Mouse (Mus musculus): ENCODE results near the gene Sfxn3. TPM values are rescaled to one million over a fixed set of nuclear protein-coding genes. Genes with fewer than 3 reads are reported as not detected.
A peak's percentile ranks its signal among the peaks of the same experiment; 100 is the strongest.

Sfxn3 gene
- total RNA-seq, 4 experiments from 2014 or later, result 9.0 to 10.8 (median 10.3) TPM

- DNase-seq (ENCODE audit: low spot score), result no peak
These were observed 28.2 kb downstream of the Sfxn3 start for GRCm38 (mm10) chr19:45075323-45076035.

DNA sequence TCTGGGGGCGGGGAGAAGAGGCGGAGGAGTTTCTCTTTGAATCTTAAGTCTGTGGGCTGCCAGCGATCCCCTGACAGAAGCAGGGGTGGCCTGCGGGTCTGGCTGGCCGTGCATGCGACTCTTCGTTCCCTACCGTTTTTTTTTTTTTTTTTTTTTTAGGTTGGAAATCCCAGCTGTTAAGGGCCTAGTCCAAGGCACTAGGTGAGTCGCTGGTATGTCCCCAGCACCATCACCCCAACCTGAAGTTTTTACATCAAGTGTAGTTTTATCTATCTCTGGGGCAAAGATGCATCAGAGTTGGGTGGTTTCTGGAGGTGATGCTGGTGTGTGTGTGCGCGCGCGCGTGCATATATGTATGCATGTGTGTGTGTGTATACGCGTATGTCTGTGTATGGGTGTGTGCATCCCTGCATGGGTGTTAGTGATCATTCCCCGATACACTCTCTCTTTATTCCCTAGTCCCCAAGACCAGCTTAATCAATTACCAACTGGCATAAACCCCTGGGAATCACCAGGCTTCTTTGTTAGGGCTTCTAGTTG is 28.8 kb downstream of the Sfxn3 start:
- no peak for DNase-seq (ENCODE audit: low spot score)

- DNase-seq (ENCODE audit: low spot score), result no peak
These were observed 29.5 kb downstream of the Sfxn3 start for GRCm38 (mm10) chr19:45076586-45077510.

DNA sequence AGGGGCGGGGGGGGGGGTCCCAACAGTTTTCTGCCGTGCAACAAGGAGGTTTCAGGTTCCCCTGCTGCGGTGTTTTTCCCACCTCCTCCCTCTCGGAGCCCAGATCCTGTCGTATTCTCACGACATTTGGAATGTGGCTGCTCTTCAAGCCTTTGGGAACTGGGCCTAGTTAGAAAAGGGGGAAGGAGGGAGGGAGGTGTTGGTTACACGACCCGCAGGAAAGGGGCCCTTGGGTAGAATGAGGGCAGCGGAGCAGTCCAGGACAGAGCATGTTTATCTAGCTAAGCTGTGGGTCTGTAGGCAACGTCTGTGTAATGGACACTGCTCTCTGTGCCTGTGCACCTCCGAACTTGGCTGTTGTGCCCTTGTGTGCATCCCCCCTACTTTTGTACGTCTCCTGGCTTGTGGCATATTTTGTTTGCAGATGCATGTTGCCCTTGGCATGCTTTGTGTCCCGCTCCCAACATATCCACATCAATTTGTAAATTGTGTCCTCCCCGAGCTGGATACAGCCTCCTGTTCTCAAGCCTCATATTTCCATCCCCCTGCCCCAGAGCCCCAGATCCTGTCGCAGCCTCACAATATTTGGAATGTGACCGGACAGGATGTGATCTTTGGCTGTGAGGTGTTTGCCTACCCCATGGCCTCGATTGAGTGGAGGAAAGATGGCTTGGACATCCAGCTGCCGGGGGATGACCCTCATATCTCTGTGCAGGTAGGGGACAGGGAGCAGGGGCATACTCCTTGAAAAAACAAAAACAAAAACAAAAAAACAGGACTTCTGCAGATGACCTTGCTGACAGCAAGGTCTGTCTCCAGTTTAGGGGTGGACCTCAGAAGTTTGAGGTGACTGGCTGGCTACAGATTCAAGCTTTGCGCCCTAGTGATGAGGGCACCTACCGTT is 30.7 kb downstream of the Sfxn3 start:
- DNase-seq (ENCODE audit: low spot score), result no peak

GRCm38 (mm10) chr19:45078971-45079764 is 31.9 kb downstream of the Sfxn3 start:
- DNase-seq (ENCODE audit: low spot score), result no peak

DNA sequence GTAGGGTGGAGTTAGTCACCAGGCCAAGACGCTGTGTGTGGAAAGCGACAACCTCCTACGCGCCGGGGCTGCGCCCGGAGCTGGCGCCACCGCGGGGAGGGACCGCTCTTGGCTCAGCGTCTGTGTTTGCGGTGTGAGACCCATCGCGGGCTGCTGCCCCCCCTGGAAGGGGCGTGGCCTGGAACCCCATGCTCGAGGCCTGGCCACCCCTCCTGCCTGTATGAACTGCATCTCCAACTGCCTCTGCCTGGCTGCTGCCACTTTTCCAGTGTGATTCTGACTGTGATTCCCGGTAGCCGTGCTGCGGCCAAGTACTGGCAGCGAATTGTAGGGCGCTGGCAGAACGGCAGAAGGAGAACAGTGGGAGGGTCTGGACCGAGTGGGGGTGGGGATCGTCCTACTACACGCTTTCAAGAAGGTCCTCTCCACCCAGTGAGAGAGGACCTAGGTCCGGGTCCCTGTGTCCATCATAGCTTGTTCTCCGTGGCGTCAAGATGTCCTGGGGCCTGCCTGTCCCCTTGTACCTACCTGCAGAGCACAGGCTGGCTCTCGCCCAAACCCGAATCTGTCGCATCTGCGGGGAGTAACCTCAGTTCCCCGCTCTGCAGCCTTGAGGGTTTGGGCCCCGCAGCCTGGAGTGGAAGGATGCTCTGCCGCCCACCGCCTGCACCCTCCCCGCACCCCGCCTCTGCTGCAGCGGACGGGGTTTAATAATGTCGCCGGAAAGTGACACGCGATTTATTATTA is 32.6 kb downstream of the Sfxn3 start:
- DNase-seq (ENCODE audit: low spot score), result peak; percentile 68

- DNase-seq (ENCODE audit: low spot score), result no peak
These were observed 33.4 kb downstream of the Sfxn3 start for GRCm38 (mm10) chr19:45080711-45081110.

DNA sequence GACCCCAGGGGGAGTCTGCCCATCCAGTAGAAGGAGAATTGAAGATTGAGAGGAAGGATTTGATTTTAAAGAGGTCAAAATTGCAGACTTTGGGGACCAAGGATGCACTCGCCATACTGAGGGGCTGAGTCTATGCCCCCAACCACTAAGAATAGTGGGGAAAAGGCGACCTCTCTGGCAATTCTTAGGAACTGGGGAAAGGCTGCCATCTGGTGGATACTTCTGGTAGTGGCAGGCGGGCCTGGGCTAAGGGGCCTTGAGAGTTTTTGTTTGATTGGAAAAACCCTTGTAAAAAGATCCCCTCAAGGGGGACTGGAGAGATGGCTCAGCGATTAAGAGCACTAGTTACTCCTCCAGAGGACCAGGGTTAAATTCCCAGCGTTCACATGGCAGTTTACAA is 34.0 kb downstream of the Sfxn3 start:
- peak; percentile 77 for DNase-seq (ENCODE audit: low spot score)

- DNase-seq (ENCODE audit: low spot score), result no peak
These were observed 34.7 kb downstream of the Sfxn3 start for GRCm38 (mm10) chr19:45081841-45082550.

- no peak for DNase-seq (ENCODE audit: low spot score)
These were observed 50.6 kb downstream of the Sfxn3 start for GRCm38 (mm10) chr19:45097868-45098267.

DNA sequence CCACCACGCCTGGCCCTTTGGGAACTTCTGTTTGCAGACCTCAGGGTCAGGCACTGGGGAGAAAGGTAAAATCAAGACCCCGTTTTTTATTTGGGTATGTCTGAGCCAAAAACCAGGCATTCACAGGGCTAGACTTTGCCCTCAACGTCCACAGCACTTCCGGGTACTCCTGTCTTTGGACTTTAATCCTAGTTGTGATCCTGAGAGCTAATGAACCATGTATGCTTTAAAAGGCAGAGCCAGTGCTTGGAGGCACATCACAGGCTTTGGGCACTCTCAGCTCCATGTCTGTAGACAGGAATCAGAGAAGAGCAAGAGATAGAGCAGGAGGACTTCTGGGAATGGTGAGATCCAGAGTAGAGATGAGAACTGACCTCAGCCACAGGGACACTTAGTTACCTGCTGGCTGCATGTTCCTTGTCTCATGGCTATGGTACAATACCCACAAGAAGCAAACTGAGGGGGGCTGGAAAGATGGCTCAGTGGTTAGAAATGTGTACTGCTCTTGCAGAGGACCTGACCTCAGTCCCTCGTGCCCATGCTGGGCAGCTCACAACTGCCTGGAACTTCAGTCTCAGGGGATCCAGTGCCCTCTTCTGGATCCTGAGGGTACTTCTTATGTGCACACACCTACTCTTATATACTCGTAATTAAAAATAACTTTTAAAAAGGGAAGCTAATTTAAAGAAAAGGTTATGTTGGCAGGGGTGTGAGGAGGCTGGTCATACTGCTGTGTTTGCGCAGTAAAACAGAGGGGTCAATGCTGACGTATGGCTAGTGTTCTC is 53.4 kb downstream of the Sfxn3 start:
- DNase-seq (ENCODE audit: low spot score), result no peak

GRCm38 (mm10) chr19:45105591-45105990 is 58.3 kb downstream of the Sfxn3 start:
- no peak for DNase-seq (ENCODE audit: low spot score)

Other genes starting within 250 kb of the Sfxn3 start
- gene Slf2, start 116.4 kb upstream of the Sfxn3 start, total RNA-seq (2022), result 10 to 100 TPM; 18.2 to 21.9 (median 19.7) TPM
- under 1 TPM in 3 of 4 experiments, not detected in 1; 0.25 to 0.46 (median 0.44) TPM for gene Sema4g, start 58.4 kb upstream of the Sfxn3 start, total RNA-seq (2022)
- gene Twnk, start 41.8 kb upstream of the Sfxn3 start, total RNA-seq (2022), result 10 to 100 TPM; 30.6 to 34.6 (median 31.4) TPM
- gene Mrpl43, start 41.1 kb upstream of the Sfxn3 start, total RNA-seq (2022), result 10 to 100 TPM; 43.9 to 59.9 (median 54.3) TPM
- gene Lzts2, start 33.1 kb upstream of the Sfxn3 start, total RNA-seq (2022), result 10 to 100 TPM; 53.9 to 70.5 (median 63.8) TPM
- under 1 TPM in 1 of 4 experiments, not detected in 3; 0.46 TPM for gene Pdzd7, start 1.8 kb upstream of the Sfxn3 start, total RNA-seq (2022)
- gene Kazald1, start 27.7 kb downstream of the Sfxn3 start, total RNA-seq (2022), result 1 to 10 TPM; 2.5 to 5.5 (median 2.8) TPM
- gene Tlx1, start 103.2 kb downstream of the Sfxn3 start, total RNA-seq (2022), result under 1 TPM in 2 of 4 experiments, not detected in 2; 0.11 to 0.14 TPM
- gene Lbx1, start 188.3 kb downstream of the Sfxn3 start, total RNA-seq (2022), result under 1 TPM in 1 of 4 experiments, not detected in 3; 0.17 TPM